In genomic region chr11:49876948-49877817, GRCm38 (mm10) we compare ENCODE assay signal across 10 mouse cellular contexts. TPM values are rescaled to one million over a fixed set of nuclear protein-coding genes. Genes with fewer than 3 reads are reported as not detected.
DNase-seq lines count a peak whose midpoint lies in the region; ATAC-seq lines count a peak whose summit lies in the region.
"Had no signal": no experiment of that assay in that cellular context is flagged by ENCODE, and none has a peak within 500 bp of the region (broad histone marks: within the 10 kb centered on the region; RNA-seq: fewer than 3 reads in every experiment).

No protein-coding gene starts in this region.

- intact Hi-C loops in heart, postnatal 10 days (cut with DNase I): no loop called here

- H3K4me2 ChIP-seq in forebrain, embryonic 12.5 days: no peak overlapping the region
- no peak overlapping the region for H3K4me2 ChIP-seq in forebrain, embryonic 11.5 days (ENCODE audit: low read depth, low read length, severe bottlenecking)
- H3K4me2 ChIP-seq in neural tube, embryonic 14.5 days (ENCODE audit: low read depth, low read length): no peak overlapping the region

- H3K27ac ChIP-seq in forebrain, embryonic 12.5 days: peak overlapping the region; percentile 57
- H3K27ac ChIP-seq in forebrain, embryonic 11.5 days (ENCODE audit: low read depth, low read length): no peak overlapping the region
- H3K27ac ChIP-seq in neural tube, embryonic 14.5 days (ENCODE audit: low read depth, low read length): peak overlapping the region; percentile 55; the same call in 1 of the 2 replicates

- WGBS in forebrain, embryonic 12.5 days: 88% methylated on average over 8 of the region's 8 CpGs
- WGBS in forebrain, embryonic 11.5 days: 92% methylated on average over 8 of the region's 8 CpGs
- 89% methylated on average over 8 of the region's 8 CpGs for WGBS in neural tube, embryonic 14.5 days

- no peak overlapping the region for H3K4me3 ChIP-seq in forebrain, embryonic 12.5 days (replicated peaks)
- no peak overlapping the region for H3K4me3 ChIP-seq in forebrain, embryonic 11.5 days (ENCODE audit: low read depth, low read length)
- H3K4me3 ChIP-seq in neural tube, embryonic 14.5 days (ENCODE audit: low read depth, low read length): no peak overlapping the region

- ATAC-seq in forebrain, embryonic 12.5 days (ENCODE audit: low FRiP score): no peak
- ATAC-seq in forebrain, embryonic 11.5 days (replicated peaks; ENCODE audit: low FRiP score): no peak
- ATAC-seq in neural tube, embryonic 14.5 days (ENCODE audit: low read depth): peak; percentile 63; the same call in 1 of the 2 replicates

- peaks cover 34% of the 10 kb centered on the region for H3K36me3 ChIP-seq in forebrain, embryonic 12.5 days (replicated peaks)
- H3K36me3 ChIP-seq in forebrain, embryonic 11.5 days (ENCODE audit: control insufficient read depth, insufficient read depth, low read length): no peaks in the 10 kb centered on the region; the same call in 1 of the 2 replicates
- peaks cover 32% of the 10 kb centered on the region for H3K36me3 ChIP-seq in neural tube, embryonic 14.5 days (ENCODE audit: control insufficient read depth, insufficient read depth, low read length)

- no peaks in the 10 kb centered on the region for H3K27me3 ChIP-seq in forebrain, embryonic 12.5 days
- no peaks in the 10 kb centered on the region for H3K27me3 ChIP-seq in forebrain, embryonic 11.5 days (ENCODE audit: control insufficient read depth, insufficient read depth, low read length)
- H3K27me3 ChIP-seq in neural tube, embryonic 14.5 days (ENCODE audit: control insufficient read depth, insufficient read depth, low read length): no peaks in the 10 kb centered on the region

- no peak for DNase-seq in forebrain, embryonic 11.5 days (ENCODE audit: low spot score)
- DNase-seq in right cerebral cortex, adult 18-20 months: peak; percentile 46
- DNase-seq in right cerebral cortex, postnatal 10 days (ENCODE audit: low spot score in 2 of 2): no peak
- peak; percentile 47 for DNase-seq in heart, postnatal 10 days
- no peak for DNase-seq in adrenal gland, adult 18-20 months (ENCODE audit: low spot score in 2 of 2)
- DNase-seq in urinary bladder, adult 2 months (ENCODE audit: low spot score): no peak

- no peaks in the 10 kb centered on the region for H3K9me3 ChIP-seq in forebrain, embryonic 12.5 days
- H3K9me3 ChIP-seq in forebrain, embryonic 11.5 days (ENCODE audit: control insufficient read depth, low read length): no peaks in the 10 kb centered on the region
- H3K9me3 ChIP-seq in neural tube, embryonic 14.5 days (ENCODE audit: control insufficient read depth, low read length): no peaks in the 10 kb centered on the region

- no peak overlapping the region for H3K9ac ChIP-seq in forebrain, embryonic 12.5 days
- no peak overlapping the region for H3K9ac ChIP-seq in forebrain, embryonic 11.5 days (ENCODE audit: low read length)
- 0 out of 2 replicates have a peak overlapping the region, but pooled peaks have one; percentile 7 for H3K9ac ChIP-seq in neural tube, embryonic 14.5 days (replicated peaks; ENCODE audit: low read depth, low read length)

- peaks cover 3% of the 10 kb centered on the region; the same call in 1 of the 2 replicates for H3K4me1 ChIP-seq in forebrain, embryonic 12.5 days
- H3K4me1 ChIP-seq in forebrain, embryonic 11.5 days (replicated peaks; ENCODE audit: control insufficient read depth, insufficient read depth, low read length): no peaks in the 10 kb centered on the region
- peaks cover 8% of the 10 kb centered on the region; the same call in 1 of the 2 replicates for H3K4me1 ChIP-seq in neural tube, embryonic 14.5 days (ENCODE audit: control insufficient read depth, insufficient read depth, low read length)

RNA-seq across cellular contexts. Expression of gene Rasgef1c, which starts 24.5 kb away (rescaled TPM):
- polyA plus RNA-seq in forebrain, embryonic 12.5 days (2016; fragmentation: Nextera tagmentation; extraction: Ambion mirVana): 1.8 and 2.8 TPM in 2 replicates
- 1.2 and 1.6 TPM in 2 replicates for polyA plus RNA-seq in forebrain, embryonic 11.5 days (2014; fragmentation: Nextera tagmentation; extraction: Ambion mirVana)
- under 1 TPM in 1 of 2 experiments, not detected in 1; 0.29 TPM for total RNA-seq in heart, postnatal 10 days (2021)
- 26.1 and 39.1 TPM in 2 replicates for polyA plus RNA-seq in neural tube, embryonic 14.5 days (2014; fragmentation: Nextera tagmentation; extraction: Ambion mirVana)
- under 1 TPM; 0.53 to 0.54 TPM for total RNA-seq in adrenal gland, adult 18-20 months (2021)
- 2.0 and 2.5 TPM in 2 replicates for polyA plus RNA-seq in urinary bladder, adult 2 months (2012; rRNA removed)
- total RNA-seq: liver, adult 2 months had no signal
- polyA plus RNA-seq: C2C12; liver, adult 2 months had no signal

RNA-seq across cellular contexts. Expression of gene Mapk9, which starts 30.6 kb away (rescaled TPM):
- polyA plus RNA-seq in forebrain, embryonic 12.5 days (2016; fragmentation: Nextera tagmentation; extraction: Ambion mirVana): 41.8 and 43.2 TPM in 2 replicates
- polyA plus RNA-seq in forebrain, embryonic 11.5 days (2014; fragmentation: Nextera tagmentation; extraction: Ambion mirVana): 41.4 and 42.9 TPM in 2 replicates
- 10 to 100 TPM; 47.5 to 53.5 TPM for total RNA-seq in heart, postnatal 10 days (2021)
- polyA plus RNA-seq in neural tube, embryonic 14.5 days (2014; fragmentation: Nextera tagmentation; extraction: Ambion mirVana): 92.3 and 93.2 TPM in 2 replicates
- total RNA-seq in adrenal gland, adult 18-20 months (2021): 10 to 100 TPM; 61.6 to 71.3 TPM
- polyA plus RNA-seq in urinary bladder, adult 2 months (2012; rRNA removed): 36.5 and 37.6 TPM in 2 replicates

Comparison
In these comparisons a context has a peak if more than half of its experiments do, and no peak if none do; other contexts are left out.
1. DNase-seq: peak in right cerebral cortex, adult 18-20 months (single experiment) and heart, postnatal 10 days (2 of 2); none in forebrain, embryonic 11.5 days (single experiment), right cerebral cortex, postnatal 10 days (0 of 2), adrenal gland, adult 18-20 months (0 of 2) and urinary bladder, adult 2 months (single experiment).